Mouse (Mus musculus) hindbrain, embryonic 14.5 days (tissue): Measurements from ENCODE around the gene Sdk1. TPM values are rescaled to one million over a fixed set of nuclear protein-coding genes. Genes with fewer than 3 reads are reported as not detected.

Experiments used
- ATAC-seq: fragments of 200-750 bp; cut with Nextera tagmentation; 2 replicates; pipeline ENCODE4 v1.8.0; 2017; ENCODE audit warnings: moderate number of reproducible peaks, mild to moderate bottlenecking, moderate TSS enrichment, moderate library complexity; ENCODE audit not compliant: low FRiP score
- DNase-seq: peaks from one replicate; pipeline ENCODE4 v3.0.0-alpha.2; 2015; ENCODE audit warnings: low spot score
- H3K27ac ChIP-seq: fragments of 300-500 bp; sonication (generic); 2 replicates; pipeline ENCODE4 v1.5.1; 2014; ENCODE audit warnings: mild to moderate bottlenecking, moderate library complexity
- H3K27me3 ChIP-seq: fragments of 300-500 bp; sonication (generic); 2 replicates; pipeline ENCODE4 v1.6.1; 2014; ENCODE audit warnings: mild to moderate bottlenecking, low read length, mixed read lengths; ENCODE audit not compliant: control insufficient read depth, insufficient read depth
- H3K36me3 ChIP-seq: fragments of 300-500 bp; sonication (generic); replicated peaks from 2 replicates; pipeline ENCODE4 v1.6.1; 2014; ENCODE audit not compliant: control insufficient read depth, insufficient read depth
- H3K4me1 ChIP-seq: fragments of 300-500 bp; sonication (generic); replicated peaks from 2 replicates; pipeline ENCODE4 v1.6.1; 2014; ENCODE audit warnings: antibody characterized with exemption, low read length, mixed read lengths; ENCODE audit not compliant: control insufficient read depth, insufficient read depth
- H3K4me2 ChIP-seq: fragments of 300-500 bp; sonication (generic); replicated peaks from 2 replicates; pipeline ENCODE4 v1.6.1; 2014; ENCODE audit warnings: mild to moderate bottlenecking, moderate library complexity
- H3K4me3 ChIP-seq: fragments of 300-500 bp; sonication (generic); replicated peaks from 2 replicates; pipeline ENCODE4 v1.5.1; 2014; ENCODE audit warnings: mild to moderate bottlenecking, low read length
- H3K9ac ChIP-seq: fragments of 300-500 bp; sonication (generic); 2 replicates; pipeline ENCODE4 v1.6.1; 2014
- H3K9me3 ChIP-seq: fragments of 300-500 bp; sonication (generic); 2 replicates; pipeline ENCODE4 v1.6.1; 2016; ENCODE audit warnings: low read length; ENCODE audit not compliant: control insufficient read depth
- WGBS: fragments of 180-500 bp; shearing (Covaris S2); extraction: QIAGEN DNeasy Blood & Tissue Kit; methylation state at CpG from one replicate; pipeline ENCODE4 v1.1.7; 2014; 5-methylcytosine and 5-hydroxymethylcytosine counted together
- polyA plus RNA-seq: library from polyadenylated mRNA; unstranded; fragments of >200 nt; fragmentation: Nextera tagmentation; extraction: Ambion mirVana; gene quantifications from 2 replicates; pipeline ENCODE4 v1.2.1, GENCODE M21; 2014

The Sdk1 gene
- polyA plus RNA-seq, 1 experiment from 2014 or later, result 2.5 TPM

DNA sequence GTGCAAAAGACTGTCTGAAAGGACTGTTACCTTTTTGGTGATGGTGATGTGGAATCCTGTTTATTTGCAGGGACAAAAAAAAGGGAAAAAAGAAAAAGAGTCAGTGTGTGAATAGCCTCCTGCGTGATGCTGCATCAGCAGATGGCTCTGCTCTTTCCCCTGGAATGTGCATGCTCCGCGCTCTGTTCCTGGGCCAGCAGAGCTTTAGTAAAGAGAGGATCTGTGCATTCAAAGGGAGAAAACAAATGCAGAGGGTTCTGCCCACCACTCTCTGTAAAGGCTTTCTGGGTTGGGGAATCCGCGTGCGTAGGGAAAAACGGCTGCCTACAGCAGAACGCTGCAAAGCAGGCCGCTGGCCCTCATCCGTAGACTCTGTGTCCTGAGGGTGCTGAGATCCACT is 644.7 kb downstream of the Sdk1 start:
- no peak overlapping the region for H3K27ac ChIP-seq
- no peak overlapping the region for H3K9ac ChIP-seq
- no peak for ATAC-seq
- peaks cover 19% of the 10 kb centered on the region for H3K4me1 ChIP-seq
- no peak for DNase-seq
- no peaks in the 10 kb centered on the region for H3K9me3 ChIP-seq
- WGBS, result 49% methylated on average over 10 of the region's 10 CpGs
- H3K4me3 ChIP-seq, result no peak overlapping the region
- no peaks in the 10 kb centered on the region for H3K36me3 ChIP-seq
- H3K27me3 ChIP-seq, result no peaks in the 10 kb centered on the region; the same call in 1 of the 2 replicates
- no peak overlapping the region for H3K4me2 ChIP-seq

DNA sequence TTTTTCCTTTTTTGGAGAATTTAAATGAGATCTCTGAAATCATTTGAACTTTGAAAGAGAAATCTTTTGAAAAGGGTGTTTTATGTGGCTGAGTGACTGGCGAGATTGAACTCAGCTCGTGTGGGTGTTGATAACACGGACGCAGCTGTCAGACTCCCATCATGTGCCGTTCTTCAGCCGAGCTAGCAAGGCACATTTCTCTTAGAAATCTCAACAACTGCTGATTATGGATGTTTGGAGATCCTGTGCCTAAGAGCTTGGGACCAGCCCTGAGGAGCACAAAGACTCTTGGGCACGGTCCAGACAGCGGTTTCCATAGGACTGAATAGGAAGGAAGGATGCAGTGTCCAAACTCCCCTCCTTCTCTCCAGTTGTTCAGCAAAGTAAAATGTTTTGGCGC is 648.5 kb downstream of the Sdk1 start:
- no peak for ATAC-seq
- no peak for DNase-seq
- H3K27ac ChIP-seq, result no peak overlapping the region

DNA sequence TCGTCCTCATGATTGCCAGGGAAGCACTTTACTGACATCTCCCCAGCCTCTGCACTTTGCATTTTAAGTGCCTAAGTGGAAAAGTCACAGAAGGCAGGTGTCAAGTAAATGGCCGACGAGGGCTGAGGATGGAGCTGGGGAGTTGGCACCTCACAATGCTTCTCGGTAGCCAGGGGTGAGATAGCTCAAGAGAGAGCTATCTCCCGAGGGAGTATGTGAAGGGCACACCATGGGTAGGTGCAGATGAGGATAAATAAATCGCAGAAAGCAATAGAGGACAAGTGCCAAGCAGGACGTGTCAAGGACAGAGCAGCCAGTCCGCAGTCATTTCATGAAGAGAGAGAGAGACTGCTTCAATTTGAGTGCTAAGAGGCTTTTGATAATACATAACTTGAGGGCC is 655.1 kb downstream of the Sdk1 start:
- Histone ChIP-seq H3K4me3 (no peak overlapping the region), H3K27me3 (no peaks in the 10 kb centered on the region), H3K4me2 (no peak overlapping the region), H3K4me1 (no peaks in the 10 kb centered on the region), H3K9me3 (no peaks in the 10 kb centered on the region), H3K36me3 (no peaks in the 10 kb centered on the region), H3K27ac (no peak overlapping the region), H3K9ac (no peak overlapping the region)
- no peak for ATAC-seq
- DNase-seq, result no peak
- 89% methylated on average over 8 of the region's 8 CpGs for WGBS

More for the DNA sequence above, 648.5 kb downstream of the Sdk1 start:
- no peaks in the 10 kb centered on the region for H3K9me3 ChIP-seq
- H3K27me3 ChIP-seq, result no peaks in the 10 kb centered on the region; the same call in 1 of the 2 replicates
- H3K4me1 ChIP-seq, result peaks cover 19% of the 10 kb centered on the region
- 33% methylated on average over 9 of the region's 9 CpGs for WGBS
- H3K4me3 ChIP-seq, result no peak overlapping the region
- no peak overlapping the region for H3K9ac ChIP-seq
- 0 out of 2 replicates have a peak overlapping the region, but pooled peaks have one; percentile 13 for H3K4me2 ChIP-seq
- no peaks in the 10 kb centered on the region for H3K36me3 ChIP-seq

DNA sequence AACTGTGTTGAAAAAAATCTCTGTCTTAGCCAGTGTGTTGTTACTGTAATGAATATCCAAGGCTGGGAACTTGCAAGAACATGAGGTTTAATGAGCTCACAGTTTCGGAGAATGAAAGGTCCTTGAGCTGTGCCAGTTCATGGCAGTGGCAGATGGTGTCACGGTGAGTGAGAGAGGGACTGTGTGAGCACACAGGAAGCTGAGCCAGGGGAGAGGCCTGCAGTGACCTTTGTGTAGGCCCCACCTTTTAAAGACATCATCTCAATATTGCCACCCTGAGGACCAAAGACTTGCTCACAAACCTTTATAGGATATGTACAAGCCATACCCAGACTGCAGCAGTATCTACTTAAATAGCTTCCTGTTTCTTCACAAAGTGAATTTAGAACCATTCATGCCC is 656.2 kb downstream of the Sdk1 start:
- Histone ChIP-seq H3K4me1 (no peaks in the 10 kb centered on the region), H3K36me3 (no peaks in the 10 kb centered on the region), H3K27me3 (no peaks in the 10 kb centered on the region), H3K4me3 (no peak overlapping the region), H3K9me3 (no peaks in the 10 kb centered on the region), H3K27ac (no peak overlapping the region), H3K9ac (no peak overlapping the region), H3K4me2 (no peak overlapping the region)
- DNase-seq (no peak), ATAC-seq (no peak)
- 67% methylated on average over 2 of the region's 2 CpGs for WGBS

DNA sequence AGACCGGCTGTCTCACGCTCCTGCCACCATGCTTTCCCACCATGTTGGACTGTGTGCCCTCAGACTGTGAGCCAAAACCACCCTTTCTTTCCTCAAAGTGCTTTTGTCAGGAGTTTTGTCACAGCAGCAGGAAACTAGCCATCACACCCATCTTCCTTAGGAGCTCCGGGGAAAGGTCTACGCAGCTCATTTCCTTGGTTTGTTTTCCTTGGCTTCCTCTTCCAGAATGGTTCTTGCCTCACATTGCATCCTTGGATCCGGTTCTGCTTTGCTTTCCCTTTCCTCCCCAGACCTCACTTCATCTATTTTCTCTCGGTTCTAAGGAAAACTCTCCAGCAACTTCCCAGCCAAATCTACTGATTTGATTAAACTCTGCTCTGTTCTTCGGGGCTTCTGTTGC is 658.5 kb downstream of the Sdk1 start:
- H3K4me2 ChIP-seq, result no peak overlapping the region
- H3K27me3 ChIP-seq, result no peaks in the 10 kb centered on the region
- no peak for ATAC-seq
- 87% methylated on average over 7 of the region's 7 CpGs for WGBS
- no peak for DNase-seq
- no peaks in the 10 kb centered on the region for H3K36me3 ChIP-seq
- no peak overlapping the region for H3K4me3 ChIP-seq
- no peak overlapping the region for H3K27ac ChIP-seq
- H3K9ac ChIP-seq, result no peak overlapping the region
- no peaks in the 10 kb centered on the region for H3K4me1 ChIP-seq
- H3K9me3 ChIP-seq, result no peaks in the 10 kb centered on the region

DNA sequence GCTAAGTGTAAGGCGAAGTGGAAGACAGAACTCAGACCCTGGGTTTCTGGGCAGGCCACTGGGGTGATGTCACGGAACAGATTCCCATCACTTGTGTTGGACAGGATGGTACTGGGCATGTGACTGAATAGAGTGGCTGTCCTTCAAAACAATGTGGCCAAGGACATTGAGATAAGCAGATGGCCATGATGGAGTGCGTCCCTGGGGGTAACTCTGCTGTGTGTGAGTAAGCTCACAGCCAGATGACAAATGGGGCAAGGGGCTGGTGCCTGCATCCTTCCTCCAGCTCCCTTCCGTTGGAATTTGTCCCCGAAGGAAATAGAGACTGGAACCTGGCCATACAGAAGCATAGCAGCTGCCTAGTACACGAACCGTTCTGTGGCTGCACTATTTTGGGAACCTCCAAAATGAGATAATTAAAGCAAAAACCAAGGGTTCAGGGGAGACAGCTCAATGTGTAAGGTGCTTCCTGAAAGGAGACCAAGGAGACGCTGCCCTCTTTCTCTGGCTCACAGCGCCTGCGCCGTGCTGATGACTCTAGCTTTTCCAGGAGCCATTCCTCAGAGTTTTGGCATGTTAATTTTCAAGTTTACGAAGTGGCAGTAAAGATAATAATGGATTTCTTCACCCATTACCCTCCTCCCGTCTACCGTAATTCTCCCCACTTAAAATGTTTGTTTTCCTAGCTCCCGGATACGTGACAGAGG is 661.4 kb downstream of the Sdk1 start:
- H3K9ac ChIP-seq, result no peak overlapping the region
- H3K9me3 ChIP-seq, result no peaks in the 10 kb centered on the region
- no peak for DNase-seq
- no peaks in the 10 kb centered on the region for H3K27me3 ChIP-seq
- no peak overlapping the region for H3K4me2 ChIP-seq
- H3K36me3 ChIP-seq, result no peaks in the 10 kb centered on the region
- ATAC-seq, result no peak
- WGBS, result 70% methylated on average over 16 of the region's 16 CpGs
- no peaks in the 10 kb centered on the region for H3K4me1 ChIP-seq
- no peak overlapping the region for H3K4me3 ChIP-seq
- H3K27ac ChIP-seq, result no peak overlapping the region

DNA sequence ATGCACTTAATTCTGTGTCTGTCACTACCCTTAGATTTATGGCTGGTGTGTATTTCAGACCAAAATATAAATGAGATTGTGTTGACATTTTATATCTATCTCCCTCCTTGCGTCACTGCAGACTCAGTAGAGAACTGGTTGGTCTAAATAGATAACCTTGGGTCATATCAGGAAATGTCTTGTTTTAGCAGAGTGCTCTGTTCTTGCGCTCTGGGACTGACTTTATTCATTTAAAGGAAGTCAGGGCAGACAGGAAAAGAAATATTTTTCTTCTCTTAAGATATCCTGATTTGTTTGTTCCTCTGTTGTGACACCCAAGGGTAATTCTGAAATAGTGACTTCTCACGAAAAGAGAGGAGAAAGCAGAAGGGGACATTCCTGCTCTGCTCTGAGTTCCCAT is 669.2 kb downstream of the Sdk1 start:
- no peak overlapping the region for H3K9ac ChIP-seq
- no peak for ATAC-seq
- no peak overlapping the region for H3K4me2 ChIP-seq
- H3K4me3 ChIP-seq, result no peak overlapping the region
- WGBS, result 80% methylated on average over 3 of the region's 3 CpGs
- no peaks in the 10 kb centered on the region for H3K27me3 ChIP-seq
- no peaks in the 10 kb centered on the region for H3K4me1 ChIP-seq
- no peak overlapping the region for H3K27ac ChIP-seq
- no peaks in the 10 kb centered on the region for H3K36me3 ChIP-seq
- DNase-seq, result no peak
- H3K9me3 ChIP-seq, result no peaks in the 10 kb centered on the region

DNA sequence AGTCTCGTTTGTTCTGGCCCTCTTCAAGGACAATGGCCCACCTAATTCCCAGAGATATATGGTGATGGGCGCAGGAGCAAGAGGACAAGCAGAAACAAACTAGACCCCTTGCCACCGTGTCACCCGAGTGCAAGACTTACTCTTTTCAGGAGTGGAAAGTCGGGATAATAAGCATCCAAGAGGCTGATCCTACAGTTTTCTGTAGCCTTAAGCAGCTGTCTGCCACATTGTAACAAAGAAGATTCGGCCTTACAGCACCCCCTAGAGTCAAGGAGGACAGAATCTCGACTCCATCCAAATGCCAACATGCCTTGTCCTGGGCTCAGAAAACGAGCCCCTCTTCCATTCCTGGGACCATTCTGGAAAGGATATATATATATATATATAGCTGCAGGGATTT is 669.6 kb downstream of the Sdk1 start:
- H3K4me1 ChIP-seq, result no peaks in the 10 kb centered on the region
- no peaks in the 10 kb centered on the region for H3K27me3 ChIP-seq
- ATAC-seq (no peak), DNase-seq (no peak)
- no peak overlapping the region for H3K27ac ChIP-seq
- no peak overlapping the region for H3K4me2 ChIP-seq
- no peaks in the 10 kb centered on the region for H3K36me3 ChIP-seq
- WGBS, result 62% methylated on average over 8 of the region's 8 CpGs
- no peak overlapping the region for H3K4me3 ChIP-seq
- no peaks in the 10 kb centered on the region for H3K9me3 ChIP-seq
- H3K9ac ChIP-seq, result no peak overlapping the region

DNA sequence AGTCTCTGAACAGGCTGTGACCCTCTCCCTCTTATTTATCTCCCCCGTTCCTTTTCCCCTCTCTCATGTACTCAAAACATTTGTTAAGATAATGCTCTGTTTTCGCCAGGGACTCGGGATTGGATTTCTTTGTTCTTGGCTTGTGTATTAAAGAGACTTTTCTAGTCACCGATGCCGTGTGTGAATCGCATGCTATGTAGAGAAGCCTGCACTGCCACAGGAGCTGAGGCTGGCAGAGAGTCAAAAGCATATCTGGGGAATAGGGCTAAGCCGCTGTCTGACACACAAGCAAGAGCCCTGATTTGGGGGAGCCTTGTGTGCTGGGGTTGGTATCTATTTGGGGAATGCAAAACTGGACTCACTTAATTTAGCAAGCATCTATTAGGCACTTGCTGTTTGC is 671.6 kb downstream of the Sdk1 start:
- peak overlapping the region; percentile 48 for H3K27ac ChIP-seq
- ATAC-seq (no peak), DNase-seq (no peak)
- H3K4me3 ChIP-seq, result no peak overlapping the region
- H3K4me1 ChIP-seq, result 0 out of 2 replicates have a peak, but pooled peaks cover 5% of the 10 kb centered on the region
- 55% methylated on average over 7 of the region's 7 CpGs for WGBS
- H3K9ac ChIP-seq, result no peak overlapping the region
- no peaks in the 10 kb centered on the region for H3K9me3 ChIP-seq
- H3K4me2 ChIP-seq, result no peak overlapping the region
- H3K36me3 ChIP-seq, result no peaks in the 10 kb centered on the region
- no peaks in the 10 kb centered on the region for H3K27me3 ChIP-seq

DNA sequence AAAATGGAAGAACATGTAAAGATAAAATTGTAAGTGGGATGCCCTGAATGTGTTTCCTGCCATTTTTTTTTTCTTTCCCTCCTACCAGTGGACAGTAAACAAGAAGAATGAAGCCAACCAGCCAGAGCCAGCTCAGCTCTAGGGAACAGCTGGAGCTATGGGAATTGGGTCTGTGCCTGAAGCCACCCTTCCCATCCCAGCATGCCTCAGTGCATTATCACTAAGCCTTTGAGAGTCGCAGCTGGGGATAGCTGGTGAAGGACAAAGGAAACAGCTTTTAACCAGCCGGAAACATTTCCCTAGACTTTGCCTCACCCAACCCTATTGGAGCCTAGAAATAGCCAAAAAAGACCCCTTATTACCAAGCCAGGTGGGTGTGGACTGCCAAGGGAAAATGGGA is 675.7 kb downstream of the Sdk1 start:
- H3K9ac ChIP-seq, result no peak overlapping the region
- no peak for ATAC-seq
- no peak overlapping the region for H3K4me2 ChIP-seq
- DNase-seq, result no peak
- H3K27me3 ChIP-seq, result no peaks in the 10 kb centered on the region
- 0 out of 2 replicates have a peak, but pooled peaks cover 5% of the 10 kb centered on the region for H3K4me1 ChIP-seq
- WGBS, result 26% methylated on average over 2 of the region's 2 CpGs
- no peak overlapping the region for H3K27ac ChIP-seq
- H3K4me3 ChIP-seq, result no peak overlapping the region
- H3K36me3 ChIP-seq, result no peaks in the 10 kb centered on the region
- no peaks in the 10 kb centered on the region for H3K9me3 ChIP-seq
